Mouse (Mus musculus) adrenal gland, adult 8-10 months (tissue): ENCODE measurements at regions not wholly inside any gene's neighbourhood (a gene's known extent, or its start where the extent isn't known, plus 50 kb on each side); places are given as distances from the start of the nearest gene placed in this dataset.

Source experiments
- DNase-seq: peaks from one replicate; pipeline ENCODE4 v3.0.0; 2022

- DNase-seq, result no peak
Measured at GRCm38 (mm10) chr14:48005092-48005928, 115.3 kb upstream of the Peli2 start.

- DNase-seq, result no peak
Measured at GRCm38 (mm10) chr14:48005929-48006309, 114.7 kb upstream of the Peli2 start.

- no peak for DNase-seq
Measured at GRCm38 (mm10) chr14:48012361-48013215, 108.0 kb upstream of the Peli2 start.

GRCm38 (mm10) chr14:48013431-48013830, 107.2 kb upstream of the Peli2 start:
- no peak for DNase-seq

- DNase-seq, result no peak
Measured at GRCm38 (mm10) chr14:48014776-48015175, 105.8 kb upstream of the Peli2 start.

- no peak for DNase-seq
Measured at GRCm38 (mm10) chr14:48017971-48018370, 102.7 kb upstream of the Peli2 start.

- DNase-seq, result no peak
Measured at GRCm38 (mm10) chr14:48019331-48019730, 101.3 kb upstream of the Peli2 start.

- DNase-seq, result no peak
Measured at GRCm38 (mm10) chr14:48022271-48022670, 98.4 kb upstream of the Peli2 start.

GRCm38 (mm10) chr14:48024051-48024693, 96.5 kb upstream of the Peli2 start:
- no peak for DNase-seq

GRCm38 (mm10) chr14:48039286-48039790, 81.3 kb upstream of the Peli2 start:
- DNase-seq, result no peak

GRCm38 (mm10) chr14:48046094-48046493, 74.5 kb upstream of the Peli2 start:
- DNase-seq, result no peak

GRCm38 (mm10) chr14:48046831-48047230, 73.8 kb upstream of the Peli2 start:
- DNase-seq, result no peak

- DNase-seq, result no peak
Measured at GRCm38 (mm10) chr14:48049698-48050459, 70.7 kb upstream of the Peli2 start.

GRCm38 (mm10) chr14:48050460-48050760, 70.2 kb upstream of the Peli2 start:
- DNase-seq, result no peak

GRCm38 (mm10) chr14:48051971-48052370, 68.7 kb upstream of the Peli2 start:
- DNase-seq, result no peak

- DNase-seq, result no peak
Measured at GRCm38 (mm10) chr14:48052405-48052804, 68.2 kb upstream of the Peli2 start.

GRCm38 (mm10) chr14:48053151-48053550, 67.5 kb upstream of the Peli2 start:
- no peak for DNase-seq

GRCm38 (mm10) chr14:48054719-48055118, 65.9 kb upstream of the Peli2 start:
- no peak for DNase-seq

- no peak for DNase-seq
Measured at GRCm38 (mm10) chr14:48055861-48056260, 64.8 kb upstream of the Peli2 start.

- no peak for DNase-seq
Measured at GRCm38 (mm10) chr14:48058234-48058868, 62.3 kb upstream of the Peli2 start.

- DNase-seq, result no peak
Measured at GRCm38 (mm10) chr14:48059664-48060455, 60.8 kb upstream of the Peli2 start.
